Mouse (Mus musculus): ENCODE results near the gene Wdpcp. TPM values are rescaled to one million over a fixed set of nuclear protein-coding genes. Genes with fewer than 3 reads are reported as not detected.

Wdpcp gene
- 1 to 10 TPM in 1 of 2 experiments, under 1 TPM in 1; 0.33 to 7.1 TPM for polyA plus RNA-seq (2012; fragmentation: generic; extraction: Trizol)

DNA sequence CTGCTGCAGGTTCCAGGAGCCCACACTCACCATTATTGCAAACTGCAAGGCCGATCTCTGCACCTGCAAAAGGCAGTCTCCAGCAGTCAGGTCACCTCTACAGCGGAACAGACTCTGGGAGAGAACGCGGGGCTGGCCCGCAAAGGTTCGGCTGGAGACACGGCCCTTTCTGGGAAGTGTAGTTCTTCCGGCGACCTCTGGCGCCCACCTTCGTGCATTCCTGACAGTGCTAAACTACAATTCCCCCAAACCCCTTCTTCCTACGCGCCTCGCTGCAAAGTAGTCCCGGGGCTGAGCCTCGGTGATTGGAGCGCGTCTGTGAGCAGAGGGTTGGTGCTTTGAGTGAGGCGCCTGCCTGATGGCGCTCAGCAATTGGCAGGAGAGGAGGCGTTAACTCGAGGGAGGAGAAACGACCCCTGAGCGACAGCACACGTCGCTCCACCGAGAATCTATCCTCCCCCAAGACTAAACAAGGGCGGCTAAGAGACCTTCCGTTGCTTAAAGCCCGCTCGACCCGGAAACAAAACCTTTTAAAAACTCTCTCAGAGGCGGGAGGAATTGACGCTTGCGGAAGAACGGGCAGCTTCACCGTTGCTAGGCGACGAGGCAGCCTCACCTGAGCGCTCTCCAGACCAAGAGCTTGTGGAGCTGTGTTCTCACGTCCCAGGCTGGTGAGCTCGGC, at the start of gene Wdpcp, which contains the start of gene Mdh1:
Gene Wdpcp (plus strand): TSS at position 536 of the 682 bp plus-strand sequence.
Gene Mdh1 (minus strand): TSS at position 668 of the 682 bp plus-strand sequence.

Other genes with a start within 250 kb of the Wdpcp start
- 10 to 100 TPM in 1 of 2 experiments, 1 to 10 TPM in 1; 1.9 to 18.0 TPM for gene Ugp2, start 201.0 kb upstream of the Wdpcp start, polyA plus RNA-seq (2012; fragmentation: generic; extraction: Trizol)
- 100 to 1,000 TPM in 1 of 2 experiments, 10 to 100 TPM in 1; 42.5 to 153 TPM for gene Mdh1, start 132 bp downstream of the Wdpcp start, polyA plus RNA-seq (2012; fragmentation: generic; extraction: Trizol)